Mouse (Mus musculus) kidney, embryonic 16.5 days (tissue): ENCODE data around the gene Manba. TPM values are rescaled to one million over a fixed set of nuclear protein-coding genes. Genes with fewer than 3 reads are reported as not detected.
A peak's percentile ranks its signal among the peaks of the same experiment; 100 is the strongest.
"Not testable (repeated sequence)": the region's sequence is repeated elsewhere in the genome, so short reads cannot be mapped to it uniquely, and the experiment has no call there.

Source experiments
- ATAC-seq: fragments of 200-750 bp; cut with Nextera tagmentation; 2 replicates; pipeline ENCODE4 v1.8.0; 2017; ENCODE audit warnings: moderate TSS enrichment; ENCODE audit not compliant: low FRiP score, low TSS enrichment
- H3K27ac ChIP-seq: fragments of 300-500 bp; sonication (generic); 2 replicates; pipeline ENCODE4 v1.5.1; 2014; ENCODE audit warnings: low read length
- H3K27me3 ChIP-seq: fragments of 300-500 bp; sonication (generic); 2 replicates; pipeline ENCODE4 v1.6.1; 2014; ENCODE audit warnings: low read length, control low read depth, mixed read lengths; ENCODE audit not compliant: insufficient read depth
- H3K36me3 ChIP-seq: fragments of 300-500 bp; sonication (generic); 2 replicates; pipeline ENCODE4 v1.6.1; 2014; ENCODE audit warnings: low read length, control low read depth, mixed read lengths; ENCODE audit not compliant: insufficient read depth
- H3K4me1 ChIP-seq: fragments of 300-500 bp; sonication (generic); 2 replicates; pipeline ENCODE4 v1.6.1; 2014; ENCODE audit warnings: low read length, control low read depth, mixed read lengths; ENCODE audit not compliant: insufficient read depth
- H3K4me2 ChIP-seq: fragments of 300-500 bp; sonication (generic); replicated peaks from 2 replicates; pipeline ENCODE4 v1.6.1; 2014; ENCODE audit warnings: low read depth, low read length
- H3K4me3 ChIP-seq: fragments of 300-500 bp; sonication (generic); 2 replicates; pipeline ENCODE4 v1.5.1; 2014; ENCODE audit warnings: mild to moderate bottlenecking, low read length
- H3K9ac ChIP-seq: fragments of 300-500 bp; sonication (generic); replicated peaks from 2 replicates; pipeline ENCODE4 v1.6.1; 2014; ENCODE audit warnings: low read length
- H3K9me3 ChIP-seq: fragments of 300-500 bp; sonication (generic); 2 replicates; pipeline ENCODE4 v1.6.1; 2016; ENCODE audit warnings: low read length, control low read depth
- WGBS: fragments of 180-500 bp; shearing (Covaris S2); extraction: QIAGEN DNeasy Blood & Tissue Kit; methylation state at CpG from one replicate; pipeline ENCODE4 v1.1.7; 2014; 5-methylcytosine and 5-hydroxymethylcytosine counted together
- polyA plus RNA-seq: library from polyadenylated mRNA; unstranded; fragments of >200 nt; fragmentation: Nextera tagmentation; extraction: Ambion mirVana; gene quantifications from 2 replicates; pipeline ENCODE4 v1.2.1, GENCODE M21; 2015

Manba gene
- polyA plus RNA-seq, 1 experiment from 2014 or later, result 39.6 TPM

- WGBS, result 67% methylated on average over 6 of the region's 6 CpGs
- Histone ChIP-seq H3K27ac (no peak overlapping the region), H3K4me1 (peaks cover 3% of the 10 kb centered on the region; the same call in 1 of the 2 replicates), H3K4me2 (no peak overlapping the region), H3K9ac (no peak overlapping the region), H3K4me3 (no peak overlapping the region), H3K36me3 (no peaks in the 10 kb centered on the region), H3K9me3 (no peaks in the 10 kb centered on the region), H3K27me3 (no peaks in the 10 kb centered on the region)
- ATAC-seq, result peak; percentile 55; the same call in 1 of the 2 replicates
Observed at GRCm38 (mm10) chr3:135516891-135517290, 31.5 kb downstream of the Manba start.

DNA sequence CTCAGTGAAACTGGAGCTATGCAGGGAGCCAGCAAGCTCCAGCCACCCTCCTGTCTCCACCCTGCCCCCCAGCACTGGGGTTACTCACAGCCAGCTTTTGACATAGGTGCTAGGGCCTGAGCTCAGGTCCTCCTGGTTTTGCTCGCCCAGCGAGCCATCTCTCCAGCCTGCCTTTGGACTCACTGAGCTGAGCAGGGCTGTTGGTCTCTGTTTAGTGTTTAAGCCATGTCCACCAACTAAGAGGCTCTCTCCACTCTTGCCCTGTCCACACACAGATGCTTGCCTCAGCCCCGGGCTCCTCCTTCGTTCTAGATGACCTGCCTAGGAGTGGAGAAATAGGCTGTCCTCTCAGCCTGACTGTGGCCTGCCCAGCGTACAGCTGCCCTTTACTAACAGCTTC is 33.5 kb downstream of the Manba start:
- no peak overlapping the region for H3K4me3 ChIP-seq
- WGBS, result 73% methylated on average over 5 of the region's 5 CpGs
- H3K9me3 ChIP-seq, result no peaks in the 10 kb centered on the region
- peaks cover 16% of the 10 kb centered on the region for H3K4me1 ChIP-seq
- H3K9ac ChIP-seq, result no peak overlapping the region
- no peak for ATAC-seq
- H3K27ac ChIP-seq, result no peak overlapping the region
- no peak overlapping the region for H3K4me2 ChIP-seq
- no peaks in the 10 kb centered on the region for H3K27me3 ChIP-seq
- no peaks in the 10 kb centered on the region for H3K36me3 ChIP-seq

GRCm38 (mm10) chr3:135519584-135519983 is 34.2 kb downstream of the Manba start:
- no peaks in the 10 kb centered on the region for H3K36me3 ChIP-seq
- ATAC-seq, result no peak
- H3K4me1 ChIP-seq, result peaks cover 19% of the 10 kb centered on the region
- no peak overlapping the region for H3K27ac ChIP-seq
- no peak overlapping the region for H3K9ac ChIP-seq
- no peaks in the 10 kb centered on the region for H3K9me3 ChIP-seq
- no peak overlapping the region for H3K4me2 ChIP-seq
- 47% methylated on average over 6 of the region's 6 CpGs for WGBS
- no peak overlapping the region for H3K4me3 ChIP-seq
- no peaks in the 10 kb centered on the region for H3K27me3 ChIP-seq

GRCm38 (mm10) chr3:135521963-135522362 is 36.6 kb downstream of the Manba start:
- 0 out of 2 replicates have a peak overlapping the region, but pooled peaks have one; percentile 15 for H3K4me2 ChIP-seq
- peaks cover 19% of the 10 kb centered on the region for H3K4me1 ChIP-seq
- no peak overlapping the region; the same call in 1 of the 2 replicates for H3K9ac ChIP-seq
- ATAC-seq, result peak; percentile 46; the same call in 1 of the 2 replicates
- no peaks in the 10 kb centered on the region for H3K36me3 ChIP-seq
- H3K27me3 ChIP-seq, result no peaks in the 10 kb centered on the region
- WGBS, result 39% methylated on average over 4 of the region's 4 CpGs
- H3K4me3 ChIP-seq, result no peak overlapping the region
- peak overlapping the region; percentile 79 for H3K27ac ChIP-seq
- H3K9me3 ChIP-seq, result no peaks in the 10 kb centered on the region

- ATAC-seq, result peak; percentile 31; the same call in 1 of the 2 replicates
Observed at GRCm38 (mm10) chr3:135522618-135523355, 37.4 kb downstream of the Manba start.

DNA sequence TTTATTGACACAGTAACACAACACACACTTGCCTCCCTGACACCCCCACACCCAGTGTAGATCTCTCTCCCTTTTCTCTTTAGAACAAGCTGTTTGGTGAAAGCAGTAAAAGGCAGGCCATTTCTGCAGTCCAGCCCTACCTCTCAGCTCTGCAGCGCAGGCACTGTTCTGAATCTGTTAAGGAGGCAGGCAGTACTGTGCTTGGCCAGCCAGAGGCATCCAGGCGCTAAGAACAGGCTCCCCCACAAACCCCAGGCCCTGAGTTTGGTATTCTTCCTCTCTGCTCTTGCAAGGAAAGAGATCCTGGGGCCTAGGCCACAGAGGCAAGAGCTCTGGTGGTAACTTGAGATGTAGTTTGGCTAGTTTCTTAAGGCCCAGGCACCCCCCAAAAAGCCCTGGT is 39.5 kb downstream of the Manba start:
- H3K4me1 ChIP-seq, result peaks cover 19% of the 10 kb centered on the region
- H3K4me2 ChIP-seq, H3K36me3 ChIP-seq, H3K4me3 ChIP-seq, H3K27me3 ChIP-seq, H3K27ac ChIP-seq, H3K9me3 ChIP-seq, H3K9ac ChIP-seq: not testable (repeated sequence)
- WGBS, result 29% methylated on average over 1 of the region's 2 CpGs
- ATAC-seq, result peak; percentile 81

More at GRCm38 (mm10) chr3:135522618-135523355, 37.4 kb downstream of the Manba start:
- Histone ChIP-seq H3K9me3 (no peaks in the 10 kb centered on the region), H3K4me3 (no peak overlapping the region), H3K4me1 (peaks cover 19% of the 10 kb centered on the region), H3K4me2 (peak overlapping the region; percentile 15), H3K36me3 (no peaks in the 10 kb centered on the region), H3K9ac (no peak overlapping the region), H3K27ac (peak overlapping the region; percentile 79), H3K27me3 (no peaks in the 10 kb centered on the region)
- WGBS, result 51% methylated on average over 16 of the region's 16 CpGs

DNA sequence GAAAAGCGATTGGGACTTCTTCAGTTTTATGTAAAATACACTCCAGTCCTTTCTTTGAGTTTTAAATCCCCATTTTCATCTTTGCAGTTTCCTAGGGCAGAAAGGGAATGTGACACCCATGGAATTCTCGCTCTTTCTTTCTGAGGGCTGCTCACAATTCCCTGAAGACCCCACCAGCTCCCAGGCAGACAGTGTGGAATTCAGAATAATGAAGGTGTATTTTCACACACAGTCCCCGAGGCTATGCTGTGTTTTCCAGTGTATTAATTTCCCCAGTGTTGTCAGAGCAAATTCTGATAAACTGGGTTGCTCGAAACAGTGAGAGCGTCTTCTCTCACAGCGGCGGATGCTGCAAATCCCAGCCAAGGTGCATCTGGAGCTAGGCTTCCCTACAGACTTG is 44.3 kb downstream of the Manba start:
- Histone ChIP-seq H3K27ac (no peak overlapping the region), H3K4me2 (no peak overlapping the region), H3K36me3 (no peaks in the 10 kb centered on the region), H3K27me3 (no peaks in the 10 kb centered on the region), H3K4me3 (no peak overlapping the region), H3K4me1 (no peaks in the 10 kb centered on the region), H3K9me3 (no peaks in the 10 kb centered on the region), H3K9ac (no peak overlapping the region)
- ATAC-seq, result no peak
- 87% methylated on average over 7 of the region's 7 CpGs for WGBS

GRCm38 (mm10) chr3:135531762-135532161 is 46.4 kb downstream of the Manba start:
- Histone ChIP-seq H3K9ac (no peak overlapping the region), H3K4me3 (no peak overlapping the region), H3K27me3 (no peaks in the 10 kb centered on the region), H3K27ac (no peak overlapping the region), H3K4me2 (no peak overlapping the region), H3K36me3 (no peaks in the 10 kb centered on the region), H3K9me3 (no peaks in the 10 kb centered on the region), H3K4me1 (no peaks in the 10 kb centered on the region)
- no peak for ATAC-seq
- 35% methylated on average over 2 of the region's 2 CpGs for WGBS

DNA sequence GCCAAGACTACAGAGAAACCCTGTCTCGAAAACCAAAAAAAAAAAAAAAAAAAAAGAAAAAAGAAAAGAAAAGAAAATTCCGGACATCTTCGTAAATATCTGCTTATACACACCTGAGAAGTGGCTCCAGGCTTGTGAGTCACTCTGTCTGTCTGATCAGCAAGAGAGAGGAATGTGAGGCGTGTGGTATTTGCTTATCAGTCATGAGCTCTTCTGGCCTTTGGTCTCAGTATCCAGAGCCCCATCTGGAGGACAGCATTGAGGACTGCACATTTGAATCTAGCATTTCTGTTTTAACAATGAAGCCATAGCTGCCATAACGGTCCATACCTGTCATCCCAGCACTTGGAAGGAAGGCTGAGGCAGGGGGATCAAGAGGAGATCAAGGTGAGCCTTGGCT is 48.7 kb downstream of the Manba start:
- H3K4me1 ChIP-seq, result no peaks in the 10 kb centered on the region
- no peaks in the 10 kb centered on the region for H3K27me3 ChIP-seq
- no peak for ATAC-seq
- H3K4me3 ChIP-seq, result no peak overlapping the region
- H3K9ac ChIP-seq, result no peak overlapping the region
- no peak overlapping the region for H3K27ac ChIP-seq
- H3K36me3 ChIP-seq, result no peaks in the 10 kb centered on the region
- H3K4me2 ChIP-seq, result no peak overlapping the region
- H3K9me3 ChIP-seq, result no peaks in the 10 kb centered on the region
- 74% methylated on average over 4 of the region's 5 CpGs for WGBS

DNA sequence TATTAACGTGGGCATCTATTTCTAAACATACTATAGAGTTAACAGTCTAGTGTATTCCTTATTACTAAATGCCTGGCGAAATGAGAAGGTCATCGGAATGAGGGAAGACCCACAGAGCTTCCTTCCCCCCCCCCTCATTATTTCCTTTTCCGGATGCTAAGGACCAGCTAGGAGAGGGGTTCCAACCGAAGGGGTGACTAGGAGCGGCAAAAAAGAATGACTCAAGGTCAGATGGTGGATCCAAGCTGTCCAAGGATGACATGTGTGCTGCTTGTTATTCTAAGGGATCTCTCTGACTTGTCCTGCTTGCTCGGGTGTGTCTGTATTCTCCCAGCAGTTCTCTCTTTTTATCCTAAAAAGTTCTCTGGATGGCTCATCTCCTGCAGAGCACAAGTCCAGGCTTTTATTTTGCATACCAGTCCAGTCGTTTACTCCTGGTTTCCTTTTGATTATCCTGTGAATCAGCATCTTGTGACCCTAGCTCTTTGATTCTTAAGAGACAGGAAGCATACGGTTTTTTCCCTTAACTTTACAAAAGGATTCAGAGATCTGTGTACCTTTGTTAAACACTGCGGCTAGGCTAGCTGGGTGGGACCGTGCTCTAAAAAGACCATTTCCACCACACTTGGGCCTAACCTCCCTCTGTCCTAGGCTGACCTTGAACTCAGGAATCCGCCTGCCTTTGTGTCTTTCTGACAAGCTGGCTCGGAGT is 61.0 kb downstream of the Manba start:
- no peak for ATAC-seq

More for the DNA sequence above, 61.0 kb downstream of the Manba start:
- WGBS, result 58% methylated on average over 13 of the region's 13 CpGs
- Histone ChIP-seq H3K9ac (no peak overlapping the region), H3K27ac (0 out of 2 replicates have a peak overlapping the region, but pooled peaks have one; percentile 4), H3K4me3 (no peak overlapping the region), H3K4me2 (no peak overlapping the region), H3K27me3 (no peaks in the 10 kb centered on the region), H3K36me3 (peaks cover 4% of the 10 kb centered on the region; the same call in 1 of the 2 replicates), H3K4me1 (no peaks in the 10 kb centered on the region), H3K9me3 (no peaks in the 10 kb centered on the region)
